Mouse (Mus musculus) lung, postnatal 0 days (tissue): ENCODE measurements around the gene Tgfbr2. TPM values are rescaled to one million over a fixed set of nuclear protein-coding genes. Genes with fewer than 3 reads are reported as not detected.

Experiments used
- ATAC-seq: fragments of 200-750 bp; cut with Nextera tagmentation; 2 replicates; pipeline ENCODE4 v1.8.0; 2017; ENCODE audit warnings: moderate library complexity
- DNase-seq: peaks from one replicate; pipeline ENCODE4 v3.0.0-alpha.2; 2016; ENCODE audit warnings: low spot score
- H3K27ac ChIP-seq: fragments of 300-500 bp; sonication (generic); 2 replicates; pipeline ENCODE4 v1.5.1; 2014; ENCODE audit warnings: antibody characterized with exemption, mild to moderate bottlenecking, low read length, mixed read lengths
- H3K27me3 ChIP-seq: fragments of 300-500 bp; sonication (generic); replicated peaks from 2 replicates; pipeline ENCODE4 v1.6.1; 2014; ENCODE audit warnings: low read length, mixed read lengths; ENCODE audit not compliant: insufficient read depth
- H3K36me3 ChIP-seq: fragments of 300-500 bp; sonication (generic); 2 replicates; pipeline ENCODE4 v1.6.1; 2014; ENCODE audit warnings: low read length, mixed read lengths; ENCODE audit not compliant: insufficient read depth
- H3K4me1 ChIP-seq: fragments of 300-500 bp; sonication (generic); 2 replicates; pipeline ENCODE4 v1.6.1; 2014; ENCODE audit warnings: antibody characterized with exemption, low read depth, low read length, mixed read lengths; ENCODE audit not compliant: insufficient read depth
- H3K4me2 ChIP-seq: fragments of 300-500 bp; sonication (generic); replicated peaks from 2 replicates; pipeline ENCODE4 v1.6.1; 2014; ENCODE audit warnings: low read depth, mild to moderate bottlenecking, low read length, moderate library complexity, mixed read lengths
- H3K4me3 ChIP-seq: fragments of 300-500 bp; sonication (generic); 2 replicates; pipeline ENCODE4 v1.5.1; 2014; ENCODE audit warnings: low read depth, low read length
- H3K9ac ChIP-seq: fragments of 300-500 bp; sonication (generic); replicated peaks from 2 replicates; pipeline ENCODE4 v1.6.1; 2014; ENCODE audit warnings: low read depth, mild to moderate bottlenecking
- H3K9me3 ChIP-seq: fragments of 300-500 bp; sonication (generic); 2 replicates; pipeline ENCODE4 v1.6.1; 2016; ENCODE audit warnings: low read length, mixed read lengths
- CTCF ChIP-seq: IDR thresholded peaks from 2 replicates; pipeline ENCODE4 v1.5.1; 2016; ENCODE audit warnings: antibody characterized with exemption, mild to moderate bottlenecking
- EP300 ChIP-seq: IDR thresholded peaks from 2 replicates; pipeline ENCODE4 v1.6.1; 2016; ENCODE audit warnings: antibody characterized with exemption, mild to moderate bottlenecking, control low read depth
- WGBS: fragments of 180-500 bp; shearing (Covaris S2); extraction: QIAGEN DNeasy Blood & Tissue Kit; methylation state at CpG from one replicate; pipeline ENCODE4 v1.1.7; 2014; 5-methylcytosine and 5-hydroxymethylcytosine counted together
- polyA plus RNA-seq: library from polyadenylated mRNA; unstranded; fragments of >200 nt; fragmentation: Nextera tagmentation; extraction: Ambion mirVana; gene quantifications from 2 replicates; pipeline ENCODE4 v1.2.1, GENCODE M21; 2015

Gene Tgfbr2
- polyA plus RNA-seq, 1 experiment from 2014 or later = 68.0 TPM

- TF ChIP-seq CTCF (peak; percentile 61), EP300 (no peak)
- H3K27me3 ChIP-seq = no peaks in the 10 kb centered on the region
- H3K27ac ChIP-seq = no peak overlapping the region
- H3K9me3 ChIP-seq = no peaks in the 10 kb centered on the region
- peaks cover 29% of the 10 kb centered on the region; the same call in 1 of the 2 replicates for H3K4me1 ChIP-seq
- DNase-seq (no peak), ATAC-seq (no peak)
- no peak overlapping the region for H3K4me3 ChIP-seq
- H3K4me2 ChIP-seq = no peak overlapping the region
- H3K9ac ChIP-seq = no peak overlapping the region
- H3K36me3 ChIP-seq = peaks cover 15% of the 10 kb centered on the region; the same call in 1 of the 2 replicates
- WGBS = 89% methylated on average over 2 of the region's 2 CpGs
Measured at GRCm38 (mm10) chr9:116134488-116134887, 40.7 kb downstream of the Tgfbr2 start.

- TF ChIP-seq EP300 = no peak
- no peak for TF ChIP-seq CTCF
- no peak overlapping the region for H3K27ac ChIP-seq
- no peak for ATAC-seq
- DNase-seq = no peak
- peaks cover 25% of the 10 kb centered on the region; the same call in 1 of the 2 replicates for H3K4me1 ChIP-seq
- H3K36me3 ChIP-seq = peaks cover 19% of the 10 kb centered on the region; the same call in 1 of the 2 replicates
- H3K4me2 ChIP-seq = no peak overlapping the region
- no peaks in the 10 kb centered on the region for H3K27me3 ChIP-seq
- no peak overlapping the region for H3K9ac ChIP-seq
- WGBS = 55% methylated on average over 6 of the region's 6 CpGs
- no peaks in the 10 kb centered on the region for H3K9me3 ChIP-seq
- no peak overlapping the region for H3K4me3 ChIP-seq
Measured at GRCm38 (mm10) chr9:116133312-116133980, 41.7 kb downstream of the Tgfbr2 start.

- 44% methylated on average over 3 of the region's 3 CpGs for WGBS
- H3K4me3 ChIP-seq = no peak overlapping the region
- H3K27me3 ChIP-seq = no peaks in the 10 kb centered on the region
- peaks cover 56% of the 10 kb centered on the region; the same call in 1 of the 2 replicates for H3K36me3 ChIP-seq
- no peak for TF ChIP-seq EP300
- TF ChIP-seq CTCF = no peak
- DNase-seq (no peak), ATAC-seq (no peak)
- H3K4me2 ChIP-seq = no peak overlapping the region
- H3K4me1 ChIP-seq = peaks cover 11% of the 10 kb centered on the region; the same call in 1 of the 2 replicates
- no peaks in the 10 kb centered on the region for H3K9me3 ChIP-seq
- H3K9ac ChIP-seq = no peak overlapping the region
- no peak overlapping the region for H3K27ac ChIP-seq
Measured at GRCm38 (mm10) chr9:116128886-116129285, 46.3 kb downstream of the Tgfbr2 start.

- TF ChIP-seq EP300 = peak; percentile 54; the same call in 1 of the 2 replicates
- TF ChIP-seq CTCF = no peak
- peaks cover 6% of the 10 kb centered on the region; the same call in 1 of the 2 replicates for H3K4me1 ChIP-seq
- no peak overlapping the region for H3K4me3 ChIP-seq
- no peak for DNase-seq
- H3K9me3 ChIP-seq = no peaks in the 10 kb centered on the region
- no peak overlapping the region for H3K9ac ChIP-seq
- no peak overlapping the region for H3K4me2 ChIP-seq
- peaks cover 56% of the 10 kb centered on the region; the same call in 1 of the 2 replicates for H3K36me3 ChIP-seq
- ATAC-seq = no peak
- WGBS = 57% methylated on average over 2 of the region's 2 CpGs
- H3K27me3 ChIP-seq = no peaks in the 10 kb centered on the region
- no peak overlapping the region for H3K27ac ChIP-seq
Measured at GRCm38 (mm10) chr9:116128311-116128710, 46.8 kb downstream of the Tgfbr2 start.

- Histone ChIP-seq H3K4me1 (peaks cover 3% of the 10 kb centered on the region; the same call in 1 of the 2 replicates), H3K4me3 (no peak overlapping the region), H3K36me3 (peaks cover 56% of the 10 kb centered on the region; the same call in 1 of the 2 replicates), H3K9me3 (no peaks in the 10 kb centered on the region), H3K9ac (no peak overlapping the region), H3K4me2 (no peak overlapping the region), H3K27me3 (no peaks in the 10 kb centered on the region), H3K27ac (no peak overlapping the region)
- TF ChIP-seq EP300 (no peak), CTCF (no peak)
- ATAC-seq = no peak
- DNase-seq = no peak
- whole genome bisulfite sequencing = 82% methylated on average over 4 of the region's 4 CpGs
Measured at GRCm38 (mm10) chr9:116126494-116126893, 48.7 kb downstream of the Tgfbr2 start.

GRCm38 (mm10) chr9:116122969-116123589 is 52.1 kb downstream of the Tgfbr2 start:
- no peak for TF ChIP-seq CTCF
- TF ChIP-seq EP300 = no peak
- Histone ChIP-seq H3K36me3 (peaks cover 37% of the 10 kb centered on the region; the same call in 1 of the 2 replicates), H3K4me1 (peaks cover 4% of the 10 kb centered on the region; the same call in 1 of the 2 replicates), H3K27me3 (no peaks in the 10 kb centered on the region), H3K27ac (peak overlapping the region; percentile 57), H3K4me2 (no peak overlapping the region), H3K9ac (no peak overlapping the region), H3K4me3 (no peak overlapping the region), H3K9me3 (no peaks in the 10 kb centered on the region)
- 35% methylated on average over 9 of the region's 9 CpGs for WGBS
- no peak for DNase-seq
- ATAC-seq = peak; percentile 72
